Mouse (Mus musculus): ENCODE measurements around the gene Tor1a.
A peak's percentile ranks its signal among the peaks of the same experiment; 100 is the strongest.

Tor1a gene

DNA sequence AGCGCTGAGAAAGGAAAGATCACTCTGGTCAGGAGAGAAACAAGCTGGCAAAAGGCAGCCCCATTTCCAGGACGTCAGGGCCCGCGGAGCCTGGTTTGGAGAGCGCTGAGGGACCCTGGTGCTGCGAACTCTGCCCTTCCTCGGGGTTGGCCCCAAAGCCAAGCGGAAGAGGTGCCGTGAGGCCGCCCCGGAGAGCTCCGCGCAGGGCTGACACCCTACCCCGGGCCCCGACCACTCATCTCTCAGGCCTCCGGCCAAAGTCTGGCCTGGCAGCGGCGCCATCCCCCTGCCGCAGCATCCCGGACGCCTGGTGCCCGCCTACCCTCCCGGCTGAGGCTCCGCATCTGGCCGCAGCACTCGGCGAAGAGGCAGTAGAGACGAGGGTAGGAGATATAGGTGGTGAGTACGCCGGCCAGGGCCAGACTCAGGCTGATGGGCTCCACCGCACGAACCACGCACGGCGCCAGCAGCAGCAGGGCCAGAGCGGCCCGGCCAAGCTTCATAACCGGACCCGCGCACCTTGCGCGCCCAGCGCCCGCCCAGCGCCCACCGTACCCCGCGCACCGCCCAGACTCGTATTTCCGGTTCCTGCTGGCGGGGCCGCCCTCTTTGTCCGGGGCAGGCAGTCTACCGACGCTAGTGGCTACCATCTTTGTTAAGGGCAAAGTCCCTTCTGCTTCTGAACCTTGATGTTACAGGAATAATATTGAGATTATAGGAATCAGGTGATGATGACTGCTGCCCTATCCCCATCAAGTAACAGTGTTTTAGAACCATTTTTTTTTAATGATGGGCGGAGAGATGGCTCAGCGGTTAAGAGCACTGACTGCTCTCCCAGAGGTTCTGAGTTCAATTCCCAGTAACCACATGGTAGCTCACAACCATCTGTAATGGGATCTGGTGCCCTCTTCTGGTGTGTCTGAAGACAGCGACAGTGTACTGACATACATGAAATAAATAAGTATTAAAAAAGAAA, at the start of gene Tor1a:
TSS of gene Tor1a (minus strand) at position 582 of the 976 bp plus-strand sequence.
- peak; percentile 77 to 85 for DNase-seq (ENCODE audit: low spot score in 2 of 2)

DNA sequence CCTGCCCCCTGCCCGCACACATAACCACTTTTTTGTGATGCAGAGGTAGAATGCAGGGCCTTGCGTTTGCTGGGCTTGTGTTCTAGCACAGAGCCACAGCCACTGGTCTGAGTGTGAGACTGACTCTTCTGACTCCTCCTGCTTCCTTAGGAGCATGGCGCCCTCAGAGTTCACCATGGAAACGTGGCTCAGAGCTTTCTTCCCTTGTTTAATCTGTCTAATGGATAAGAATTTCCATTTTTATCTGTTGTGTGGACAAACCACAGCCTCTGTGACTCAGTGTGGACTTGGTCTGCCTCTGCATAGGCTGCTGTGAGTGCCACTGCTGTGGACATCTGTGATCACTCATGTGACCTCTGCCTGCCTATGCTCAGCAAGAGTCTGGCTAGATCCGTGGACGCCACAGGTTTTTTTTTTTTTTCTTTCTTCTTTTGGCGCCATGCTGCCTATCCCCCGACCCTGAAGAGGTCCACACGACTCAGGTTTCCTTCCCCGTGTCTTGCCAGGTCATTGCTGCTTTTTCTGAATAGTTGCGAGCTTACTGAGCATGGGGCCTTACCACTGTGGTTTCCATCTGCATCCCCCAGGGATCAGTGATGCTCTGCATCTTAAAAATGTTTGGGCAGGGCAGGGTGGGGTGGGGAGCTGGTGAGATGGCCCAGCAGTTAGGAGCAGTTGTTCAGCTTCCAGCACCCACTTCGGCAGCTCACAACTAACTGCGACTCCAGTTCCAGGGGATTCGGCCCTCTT, 45.8 kb upstream of the Tor1a start:
- no peak for DNase-seq (ENCODE audit: low spot score in 2 of 2)

- no peak for DNase-seq (ENCODE audit: low spot score in 2 of 2)
Observed at GRCm38 (mm10) chr2:31007208-31007607, 39.5 kb upstream of the Tor1a start.

- DNase-seq (ENCODE audit: low spot score in 2 of 2): no peak
Observed at GRCm38 (mm10) chr2:31006434-31006833, 38.7 kb upstream of the Tor1a start.

DNA sequence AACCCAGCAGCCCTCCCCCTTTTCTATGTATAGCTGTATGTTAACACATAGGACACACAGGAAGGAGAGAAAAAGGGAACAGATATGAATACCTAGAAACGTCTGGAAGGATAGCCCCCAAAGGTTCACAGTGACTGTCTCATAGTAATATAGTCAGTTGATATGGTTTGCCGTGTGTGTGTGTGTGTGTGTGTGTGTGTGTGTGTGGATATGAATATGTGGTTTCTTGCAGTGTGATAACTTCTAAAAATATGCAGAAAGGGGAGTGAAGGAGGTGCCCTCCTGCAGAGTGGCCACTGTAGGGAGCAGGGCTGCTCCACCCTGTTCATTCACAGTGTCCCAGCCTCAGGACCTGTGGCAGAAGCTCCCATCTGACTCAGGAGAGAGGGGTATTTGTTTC, 37.7 kb upstream of the Tor1a start:
- no peak for DNase-seq (ENCODE audit: low spot score in 2 of 2)

DNA sequence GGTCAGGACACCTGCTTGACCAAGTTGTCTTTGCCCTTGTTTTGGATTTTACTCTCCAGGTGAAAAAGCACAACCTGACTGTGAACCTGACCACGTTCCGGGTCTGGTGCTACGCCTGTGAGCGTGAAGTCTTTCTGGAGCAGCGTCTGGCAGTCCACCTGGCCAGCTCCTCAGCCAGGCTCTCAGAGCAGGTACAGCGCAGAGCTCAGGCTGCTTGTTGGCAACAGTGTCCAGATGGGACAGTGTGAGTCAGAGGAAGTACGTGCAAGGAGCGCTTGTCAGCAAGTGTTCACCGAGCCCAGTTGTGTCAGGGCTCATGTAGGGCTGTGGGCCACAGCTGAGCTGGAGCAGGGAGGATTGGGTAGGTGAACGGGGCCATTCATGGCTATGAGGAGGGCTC, 35.1 kb upstream of the Tor1a start:
- DNase-seq (ENCODE audit: low spot score in 2 of 2): no peak

GRCm38 (mm10) chr2:30998443-30999260, 30.9 kb upstream of the Tor1a start:
- DNase-seq (ENCODE audit: low spot score in 2 of 2): no peak

DNA sequence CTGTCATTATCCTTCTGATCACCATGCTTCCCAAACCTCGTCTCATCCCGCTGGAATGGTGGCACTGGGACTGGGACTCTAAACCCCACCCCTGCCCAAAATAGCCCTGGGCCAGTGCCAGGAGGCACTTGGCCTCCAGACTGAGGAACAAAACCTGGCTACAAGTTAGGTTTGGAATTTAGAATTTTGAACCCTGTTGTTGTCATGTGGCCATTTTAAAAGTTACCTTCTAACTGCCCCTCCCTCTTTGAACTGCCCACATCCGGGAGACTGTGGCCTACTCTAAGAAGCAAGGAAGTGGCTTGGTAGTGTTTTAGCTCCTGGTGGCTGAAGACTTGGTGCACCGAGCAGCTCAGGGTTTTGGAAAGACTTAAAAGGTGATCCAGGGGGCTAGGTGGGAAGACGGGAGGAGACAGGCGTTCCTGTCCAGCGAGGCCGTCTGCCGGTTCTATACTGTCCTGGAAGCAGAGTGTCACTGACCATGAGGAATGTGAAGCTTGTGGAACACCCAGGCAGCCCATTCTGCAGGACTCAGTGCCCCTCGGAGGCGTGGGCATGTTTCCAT, 27.8 kb upstream of the Tor1a start:
- no peak for DNase-seq (ENCODE audit: low spot score in 2 of 2)

GRCm38 (mm10) chr2:30994853-30995252, 27.1 kb upstream of the Tor1a start:
- DNase-seq (ENCODE audit: low spot score in 2 of 2): no peak

DNA sequence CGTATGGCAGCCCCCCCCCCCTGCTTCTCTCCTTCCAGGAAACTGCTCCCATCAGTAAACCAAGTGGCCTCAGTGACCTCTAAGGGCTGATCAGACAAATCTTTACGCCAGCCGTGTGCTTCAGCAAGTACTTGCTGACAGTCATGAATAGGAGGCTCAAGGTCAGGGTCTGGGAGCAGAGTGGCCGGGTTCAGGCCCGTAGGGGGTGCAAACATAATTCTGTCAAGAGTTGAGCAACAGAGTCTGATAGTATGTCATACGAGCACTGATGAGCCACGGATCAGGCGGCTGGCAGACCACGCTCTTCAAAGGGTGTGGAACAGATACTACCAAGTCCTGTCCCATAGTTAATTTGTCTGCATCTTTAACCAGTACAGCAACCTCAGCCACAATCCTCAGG, 22.5 kb upstream of the Tor1a start:
- no peak for DNase-seq (ENCODE audit: low spot score in 2 of 2)

GRCm38 (mm10) chr2:30985111-30986020, 17.6 kb upstream of the Tor1a start:
- peak; percentile 36 to 49 for DNase-seq (ENCODE audit: low spot score in 2 of 2)

DNA sequence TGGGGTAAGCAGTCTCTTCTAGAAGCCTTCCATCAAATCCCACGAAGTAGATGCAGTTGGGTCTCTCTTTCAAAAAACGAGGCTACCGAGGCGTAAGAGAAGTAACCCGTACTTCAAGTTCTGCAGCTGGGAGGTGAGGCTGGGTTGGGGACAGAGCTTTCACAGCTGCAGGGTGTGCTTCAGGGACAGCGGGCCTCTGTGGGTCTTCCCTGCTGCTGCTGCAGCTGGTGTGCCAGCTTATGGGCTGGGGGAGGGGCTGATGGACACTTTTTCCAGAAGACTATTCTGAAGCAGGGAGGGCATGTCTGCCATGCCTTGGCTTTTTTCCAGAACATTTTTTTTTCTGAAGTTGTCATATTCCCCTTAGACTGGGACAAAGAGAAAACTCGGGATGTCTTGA, 15.3 kb upstream of the Tor1a start:
- peak; percentile 14 to 15 for DNase-seq (ENCODE audit: low spot score in 2 of 2)

DNA sequence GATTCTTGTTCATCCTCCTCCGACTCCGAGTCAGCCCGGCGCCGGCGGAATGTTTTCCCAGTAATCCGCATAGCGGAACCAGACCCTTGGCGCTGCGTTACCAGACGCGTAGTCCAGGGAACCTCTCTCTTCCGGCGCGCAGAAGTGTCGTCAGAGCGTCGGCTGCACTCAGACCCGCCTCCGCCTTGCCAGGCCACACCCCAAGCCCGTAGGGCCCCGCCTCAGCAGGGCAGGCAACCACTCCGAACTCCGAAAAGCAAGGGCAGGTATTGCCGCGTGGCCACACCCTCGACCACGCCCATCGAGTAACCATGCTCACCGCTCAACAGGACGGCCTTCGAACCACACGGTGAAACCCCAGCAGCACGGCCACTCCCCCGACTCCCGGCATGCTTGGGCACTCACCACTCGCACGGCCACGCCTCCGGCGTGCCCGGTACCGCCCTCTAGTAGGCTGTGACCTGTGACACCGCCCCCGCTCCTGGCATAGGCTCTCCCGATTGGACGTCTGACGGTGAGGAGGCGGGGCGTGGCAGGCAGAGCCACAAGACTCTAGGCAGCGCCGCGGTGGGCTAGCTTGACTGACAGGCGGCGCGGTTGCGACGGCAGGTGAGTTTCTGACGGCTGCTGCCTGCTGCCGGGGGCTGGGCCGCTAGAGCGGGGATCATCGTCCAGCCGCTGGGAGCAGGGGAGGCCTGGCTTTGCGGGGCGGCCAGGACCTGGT, 14.2 kb upstream of the Tor1a start, which contains the start of the genes BC005624 and Usp20:
TSS of gene BC005624 (minus strand) at position 412 of the 724 bp plus-strand sequence.
TSS of gene Usp20 (plus strand) at position 490 of the 724 bp plus-strand sequence.
- peak; percentile 99 to 100 for DNase-seq (ENCODE audit: low spot score in 2 of 2)

- DNase-seq (ENCODE audit: low spot score in 2 of 2): no peak
Observed at GRCm38 (mm10) chr2:30966826-30967225, 907 bp downstream of the Tor1a start.

DNA sequence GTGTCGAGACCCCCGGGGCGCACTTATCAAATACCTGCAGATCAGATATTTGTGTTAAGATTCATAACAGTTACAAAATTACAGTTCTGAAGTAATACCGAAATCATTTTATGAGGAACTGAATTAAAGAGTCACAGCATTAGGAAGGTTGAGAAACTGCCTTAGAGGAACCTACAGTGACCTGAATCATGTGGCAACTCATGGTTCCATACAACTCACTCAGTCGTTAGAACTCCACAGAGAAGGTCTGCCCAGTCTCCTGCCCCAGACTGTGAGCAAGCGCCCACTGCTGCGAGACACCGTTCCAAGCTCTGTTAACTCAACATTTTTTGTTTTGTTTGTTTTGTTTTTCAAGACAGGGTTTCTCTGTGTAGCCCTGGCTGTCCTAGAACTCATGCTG, 2.1 kb downstream of the Tor1a start:
- no peak for DNase-seq (ENCODE audit: low spot score in 2 of 2)

DNA sequence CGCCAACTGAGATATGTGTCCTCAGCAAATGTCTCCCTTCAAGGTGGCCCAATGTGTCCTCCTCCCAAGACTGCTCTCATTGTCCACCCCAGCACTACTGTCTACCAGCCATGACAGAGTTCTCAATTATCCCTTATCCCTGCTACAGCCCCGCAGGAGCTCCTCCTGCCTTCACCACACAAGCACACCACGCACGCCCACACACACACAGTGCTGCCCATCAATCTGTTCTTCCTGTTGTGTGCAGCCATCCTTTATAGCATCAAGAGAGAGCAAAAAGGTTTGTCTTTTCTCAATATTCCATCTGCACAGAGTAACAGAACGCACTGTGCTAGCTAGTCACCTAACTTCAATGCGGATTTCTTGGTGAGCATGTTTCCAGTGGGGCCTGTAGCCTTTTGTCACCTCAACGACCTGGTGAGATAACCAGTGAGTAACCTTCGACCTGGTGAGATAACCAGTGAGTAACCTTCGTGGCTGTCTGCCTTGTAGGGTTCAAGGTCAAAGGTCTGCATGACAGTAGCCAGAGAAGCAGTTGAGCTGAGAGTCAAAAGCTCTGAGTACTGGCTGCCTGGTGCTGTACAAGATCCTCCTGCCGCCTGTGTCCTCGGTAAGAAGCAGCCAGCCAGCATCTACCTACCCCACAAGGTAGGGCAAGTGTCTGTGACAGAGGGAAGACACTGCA, 5.0 kb downstream of the Tor1a start:
- no peak for DNase-seq (ENCODE audit: low spot score in 2 of 2)

- DNase-seq (ENCODE audit: low spot score in 2 of 2): no peak
Observed at GRCm38 (mm10) chr2:30959856-30960255, 7.9 kb downstream of the Tor1a start.

GRCm38 (mm10) chr2:30958726-30959125, 9.0 kb downstream of the Tor1a start:
- no peak for DNase-seq (ENCODE audit: low spot score in 2 of 2)

DNA sequence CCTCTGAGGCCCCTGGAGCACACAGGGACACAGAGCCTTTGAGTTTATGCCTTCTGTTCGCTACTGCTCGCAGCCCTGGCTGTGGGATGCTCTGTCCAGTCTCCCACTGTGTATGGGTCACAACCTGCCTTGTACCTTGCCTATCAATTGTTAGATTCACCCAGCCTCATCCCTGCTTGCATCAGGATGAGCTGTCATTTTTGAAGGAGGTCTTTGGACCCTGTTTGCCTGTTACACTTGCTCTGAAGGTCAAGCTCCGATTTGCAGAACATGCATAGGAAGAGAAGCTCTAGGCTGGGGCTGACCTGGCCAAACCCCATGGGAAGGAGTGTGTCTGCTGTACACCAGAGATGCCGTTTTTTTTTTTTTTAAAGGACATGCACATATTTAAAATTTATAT, 10.2 kb downstream of the Tor1a start:
- no peak for DNase-seq (ENCODE audit: low spot score in 2 of 2)

Data from thymus, postnatal 10 days (tissue).